Mouse (Mus musculus) adipocyte (in vitro differentiated cells): ENCODE data around the gene Xkr8.
A peak's percentile ranks its signal among the peaks of the same experiment; 100 is the strongest.
"Not testable (repeated sequence)": the region's sequence is repeated elsewhere in the genome, so short reads cannot be mapped to it uniquely, and the experiment has no call there.

Experiments used
- DNase-seq: peaks from one replicate; pipeline ENCODE4 v3.0.0-alpha.2; 2016; ENCODE audit warnings: low spot score

Gene Xkr8

GRCm38 (mm10) chr4:132732148-132732684, at the start of gene Xkr8:
Xkr8 (minus strand) TSS chr4:132732546.
- DNase-seq: peak; percentile 86

DNA sequence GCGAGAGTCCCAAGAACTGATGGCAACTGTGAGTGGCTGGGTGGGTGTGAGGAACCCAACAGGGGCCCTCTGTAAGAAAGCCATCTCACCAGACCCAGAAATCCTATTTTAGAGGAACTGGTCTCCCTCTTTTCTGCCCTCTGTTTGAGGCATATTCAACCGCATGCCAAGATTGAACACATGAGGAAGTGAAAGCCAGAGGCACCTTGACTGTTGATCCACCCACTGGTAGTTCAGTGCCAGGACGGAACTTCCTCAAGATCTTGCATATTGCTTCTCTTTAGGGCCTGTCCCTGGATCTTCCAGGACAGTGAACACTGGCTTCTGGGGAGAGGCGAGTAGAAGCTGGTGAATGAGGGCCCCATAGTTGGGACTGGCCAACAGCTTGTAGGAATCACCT, 47.9 kb upstream of the Xkr8 start:
- DNase-seq: no peak

GRCm38 (mm10) chr4:132778562-132779201, 46.3 kb upstream of the Xkr8 start:
- DNase-seq: no peak

GRCm38 (mm10) chr4:132776764-132777163, 44.4 kb upstream of the Xkr8 start:
- DNase-seq: peak; percentile 64

- DNase-seq: no peak
Measured at GRCm38 (mm10) chr4:132774905-132775304, 42.6 kb upstream of the Xkr8 start.

DNA sequence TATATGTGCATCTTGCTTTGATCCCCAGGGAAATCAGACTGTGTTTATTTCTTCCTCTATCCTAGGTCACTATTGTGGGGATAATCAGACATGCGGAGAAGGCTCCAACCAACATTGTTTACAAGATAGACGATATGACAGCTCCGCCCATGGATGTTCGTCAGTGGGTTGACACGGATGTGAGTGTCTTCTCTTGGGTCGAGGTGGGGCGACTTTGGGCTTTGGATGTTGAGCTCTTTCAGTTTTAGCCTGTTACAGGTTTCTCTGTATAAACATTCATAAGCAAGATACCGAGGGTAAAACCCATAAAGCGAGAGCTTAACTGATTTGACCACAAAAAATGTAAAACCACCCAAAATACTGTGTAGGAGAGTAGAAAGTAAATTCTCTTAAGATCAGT, 39.4 kb upstream of the Xkr8 start:
- DNase-seq: no peak

DNA sequence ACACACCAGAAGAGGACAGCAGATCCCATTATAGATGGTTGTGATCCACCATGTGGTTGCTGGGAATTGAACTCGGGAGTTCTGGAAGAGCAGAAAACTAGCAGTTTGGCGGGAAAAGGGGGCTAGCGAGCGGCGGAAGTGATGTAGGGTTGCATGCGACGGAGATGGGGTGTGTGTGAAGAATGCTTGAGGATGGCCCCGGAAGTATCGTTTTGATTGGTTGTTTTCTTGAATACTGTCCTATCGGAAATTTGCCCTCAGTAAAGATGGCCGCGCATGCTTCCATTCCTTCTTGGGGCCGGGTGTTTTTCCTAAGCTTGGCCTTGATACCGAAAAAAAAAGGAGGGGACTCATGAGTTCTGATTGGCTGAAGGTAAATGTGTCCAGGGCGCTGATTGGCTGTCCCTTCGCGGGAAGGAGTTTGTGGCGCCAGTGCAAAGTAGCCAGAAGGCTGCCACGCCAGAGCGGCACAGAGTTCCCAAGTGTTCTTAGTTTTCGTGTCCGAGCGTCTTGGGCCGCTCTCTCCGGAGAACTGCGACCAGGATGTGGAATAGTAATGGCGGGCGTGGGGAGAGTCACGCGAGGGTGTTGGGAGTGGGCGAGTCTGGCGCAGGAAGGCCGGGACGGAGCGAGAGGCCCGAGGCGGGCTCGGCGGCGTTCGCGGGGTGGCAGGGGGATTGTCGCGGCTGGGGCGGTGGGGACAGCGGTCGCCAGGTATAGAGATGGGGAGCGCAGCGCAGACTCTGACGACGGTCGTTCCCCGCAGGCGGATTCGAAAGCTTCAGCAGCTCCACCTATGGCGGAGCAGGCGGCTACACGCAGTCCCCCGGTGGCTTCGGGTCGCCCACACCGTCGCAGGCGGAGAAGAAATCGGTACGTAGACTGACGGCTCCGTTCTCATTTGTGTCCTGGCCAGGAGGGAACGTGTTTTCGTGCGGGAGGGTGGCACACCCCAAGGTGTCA, 35.8 kb upstream of the Xkr8 start, which contains the start of gene Rpa2:
Rpa2 (plus strand) TSS at position 419 of the 963 bp plus-strand sequence.
- DNase-seq: peak; percentile 100

GRCm38 (mm10) chr4:132763125-132763524, 30.8 kb upstream of the Xkr8 start:
- DNase-seq: not testable (repeated sequence)

- no peak for DNase-seq
Measured at GRCm38 (mm10) chr4:132762602-132763001, 30.3 kb upstream of the Xkr8 start.

DNA sequence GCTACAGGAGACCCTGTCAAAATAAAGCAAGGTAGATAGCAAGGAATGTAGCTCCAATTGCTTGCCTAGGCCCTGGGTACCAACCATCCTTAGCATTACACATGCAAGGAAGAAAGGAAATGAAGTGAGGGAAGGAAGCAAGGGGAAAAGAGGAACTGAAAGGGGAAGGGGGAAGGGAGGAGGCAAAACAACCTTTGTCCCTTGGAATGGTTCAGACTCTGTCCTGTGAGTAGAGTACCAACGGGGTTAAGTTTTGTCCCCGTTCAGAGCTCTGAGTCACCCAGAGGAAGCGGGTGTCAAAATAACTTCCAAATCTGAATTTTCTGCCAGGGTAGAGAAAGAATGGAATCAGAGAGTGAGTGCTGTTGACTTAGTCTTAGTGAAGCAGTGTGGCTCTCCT, 27.9 kb upstream of the Xkr8 start:
- no peak for DNase-seq

DNA sequence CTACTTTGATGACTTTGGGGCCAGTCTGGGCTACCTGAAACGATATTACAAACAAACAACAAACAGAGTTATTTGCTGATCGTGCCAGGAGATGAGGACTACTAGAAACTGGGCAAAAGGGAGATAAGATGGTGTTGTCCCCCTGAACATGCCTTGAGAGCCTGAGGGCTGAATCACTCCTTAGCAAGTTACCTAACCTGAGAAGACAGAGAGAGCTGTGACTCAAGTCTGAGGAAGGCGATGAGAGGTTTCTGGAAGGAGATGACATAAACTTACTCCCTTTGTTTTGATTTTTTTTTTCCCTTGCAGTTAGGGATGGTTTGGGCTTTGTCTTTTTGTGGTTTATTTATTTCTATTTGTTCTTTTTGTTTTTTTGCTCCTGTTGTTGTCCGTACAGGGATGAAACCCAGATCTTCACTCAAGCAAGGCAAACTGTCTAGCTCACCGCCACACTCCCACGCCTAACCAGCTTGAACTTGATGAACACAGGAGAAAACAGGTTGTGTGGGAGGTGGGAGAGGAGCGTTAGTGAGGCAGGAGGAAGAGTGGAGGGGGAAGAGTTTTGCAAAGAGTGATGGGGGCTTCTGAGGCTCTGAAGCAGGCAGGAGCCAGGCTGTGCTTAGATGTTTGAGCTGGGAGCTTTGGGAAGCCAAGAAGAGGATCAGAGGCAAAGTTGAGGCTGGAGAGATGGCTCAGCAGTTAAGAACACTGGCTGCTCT, 25.4 kb upstream of the Xkr8 start:
- DNase-seq: no peak

- no peak for DNase-seq
Measured at GRCm38 (mm10) chr4:132756974-132757373, 24.6 kb upstream of the Xkr8 start, which contains the start of gene Smpdl3b. Smpdl3b (minus strand) TSS chr4:132757252.

DNA sequence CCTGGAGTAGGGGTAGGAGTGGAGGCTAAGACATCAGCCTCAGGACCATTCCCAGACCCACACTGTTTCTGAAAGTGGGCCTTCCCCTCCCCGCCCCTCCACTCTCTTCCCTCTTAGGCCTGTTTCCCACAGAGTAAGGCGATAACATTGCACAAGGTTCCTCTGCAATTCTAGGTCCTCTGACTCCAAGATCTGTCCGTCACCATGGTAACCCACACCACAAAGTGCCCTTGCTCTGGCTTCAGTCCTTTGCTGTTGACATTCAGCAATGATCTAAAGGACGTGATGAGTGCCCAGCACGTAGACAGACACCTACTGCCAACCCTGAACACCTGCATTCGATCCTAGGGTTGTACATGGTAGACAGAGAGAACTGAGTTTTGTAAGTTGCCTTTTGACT, 20.6 kb upstream of the Xkr8 start:
- DNase-seq: no peak

DNA sequence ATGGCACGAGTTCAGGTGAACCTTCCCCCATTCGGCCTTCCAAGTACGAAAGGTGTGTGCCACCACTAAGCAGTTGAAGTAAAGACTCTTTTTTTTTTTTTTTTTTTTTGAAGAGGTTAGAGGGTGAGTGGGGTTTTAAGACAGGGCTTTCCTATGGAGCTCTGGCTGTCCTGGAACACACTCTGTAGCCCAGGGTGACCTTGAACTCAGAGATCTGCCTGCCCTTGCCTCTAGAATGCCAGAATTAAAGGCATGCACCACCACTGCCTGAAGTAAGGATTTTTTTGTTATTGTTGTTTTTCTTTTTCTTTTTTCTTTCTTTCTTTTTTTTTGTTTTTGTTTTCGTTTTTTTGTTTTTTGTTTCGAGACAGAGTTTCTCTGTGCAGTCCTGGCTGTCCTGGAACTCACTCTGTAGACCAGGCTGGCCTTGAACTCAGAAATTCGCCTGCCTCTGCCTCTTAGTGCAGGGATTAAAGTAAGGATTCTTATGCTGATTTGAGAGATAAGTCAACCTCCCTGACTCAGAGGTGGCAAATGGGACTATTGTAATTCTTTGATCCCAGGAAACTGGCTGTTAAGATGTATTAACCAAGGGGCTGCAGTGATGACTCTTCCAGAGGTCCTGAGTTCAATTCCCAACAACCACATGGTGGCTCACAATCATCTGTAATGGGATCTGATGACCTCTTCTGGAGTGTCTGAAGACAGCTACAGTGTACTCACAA, 17.1 kb upstream of the Xkr8 start:
- no peak for DNase-seq

GRCm38 (mm10) chr4:132748778-132749177, 16.4 kb upstream of the Xkr8 start:
- no peak for DNase-seq

DNA sequence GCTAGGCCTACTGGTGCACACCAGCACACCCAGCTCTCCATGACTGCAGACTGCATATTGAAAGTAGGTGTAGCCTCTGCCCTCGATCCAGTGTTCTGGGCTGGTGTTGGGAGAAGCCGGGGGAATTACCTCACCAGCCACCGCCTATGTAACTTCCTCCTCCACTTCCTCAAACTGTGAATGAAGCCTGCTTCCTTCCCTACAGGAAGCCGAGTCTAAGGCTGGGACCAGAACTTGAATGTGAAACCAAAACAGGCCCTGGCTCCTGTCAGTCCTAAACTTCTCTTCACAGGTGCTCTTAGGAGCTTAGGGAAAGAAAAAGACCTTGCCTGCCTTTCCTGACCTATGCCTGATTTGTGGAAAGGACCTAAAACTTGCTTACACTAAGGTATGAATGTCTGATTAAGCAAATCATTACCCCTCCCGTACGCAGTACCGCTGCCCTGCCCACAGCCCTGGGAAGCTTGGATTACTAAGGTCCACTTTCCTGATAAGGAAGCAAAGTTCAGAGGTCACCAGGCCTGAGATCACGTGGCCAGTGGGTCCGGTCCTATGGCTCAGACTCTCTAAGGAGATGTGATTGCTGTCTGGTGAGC, 15.4 kb upstream of the Xkr8 start:
- DNase-seq: peak; percentile 57

- DNase-seq: no peak
Measured at GRCm38 (mm10) chr4:132746911-132747517, 14.7 kb upstream of the Xkr8 start.

DNA sequence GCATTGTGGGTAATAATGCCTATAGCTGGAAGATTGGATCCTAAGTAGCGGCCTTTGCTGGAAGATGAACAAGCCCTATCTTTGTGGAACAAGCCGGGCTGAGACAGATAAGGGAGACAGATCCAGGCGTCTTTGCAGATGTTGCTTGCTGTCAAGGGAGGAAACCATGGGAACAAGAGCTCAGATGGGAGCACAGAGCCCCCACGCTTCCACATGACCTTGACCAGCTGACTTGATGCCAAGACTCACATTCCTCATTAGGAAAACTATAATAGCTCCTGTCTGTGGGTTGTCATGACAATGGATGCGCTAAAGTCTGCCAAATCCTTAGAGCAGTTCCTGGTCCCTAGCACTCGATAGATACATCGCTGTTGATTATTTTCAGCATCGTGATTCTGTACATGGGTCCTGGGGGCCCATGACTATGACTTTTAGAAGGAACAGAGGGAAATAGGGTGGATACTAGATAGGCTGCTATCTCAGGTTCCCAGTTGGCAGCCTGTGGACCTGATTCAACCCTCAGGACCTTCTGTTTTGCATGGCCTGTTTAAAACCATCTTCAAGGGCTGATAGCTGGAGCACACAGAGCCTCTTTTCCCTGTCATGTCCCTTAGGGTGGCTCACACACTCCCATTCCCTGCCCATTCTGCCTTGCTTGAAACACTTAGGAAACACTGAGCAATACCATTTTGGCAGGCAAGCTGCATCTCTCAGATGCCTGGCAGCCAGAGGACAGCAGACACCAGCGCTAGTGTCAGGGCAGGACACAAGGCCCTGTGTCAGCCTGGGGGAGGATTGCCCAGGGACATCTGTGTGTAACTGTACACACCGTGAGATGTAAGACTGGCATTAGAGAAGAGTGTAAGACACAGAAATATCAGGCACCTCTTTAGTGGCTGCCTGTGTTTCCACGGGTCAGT, 11.9 kb upstream of the Xkr8 start:
- DNase-seq: peak; percentile 72

DNA sequence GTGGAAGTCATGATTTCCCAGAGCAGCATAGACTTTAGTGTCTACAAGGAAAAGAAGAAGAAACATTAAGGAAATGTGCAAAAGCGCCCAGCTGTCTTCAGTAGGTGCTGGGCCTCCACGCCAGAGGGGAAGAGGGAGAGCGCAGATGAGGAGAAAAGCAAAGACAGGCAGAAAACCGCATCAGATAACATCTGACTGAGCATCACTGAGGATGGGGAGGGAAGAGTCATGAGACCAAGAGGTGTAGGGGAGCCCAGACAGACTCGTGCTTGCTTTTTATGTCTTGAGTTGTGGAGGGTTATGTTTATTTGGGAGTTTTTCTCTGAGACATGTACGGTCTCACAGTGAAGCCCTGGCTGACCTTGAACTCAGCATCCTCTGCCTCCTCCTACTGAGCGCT, 9.1 kb upstream of the Xkr8 start:
- no peak for DNase-seq

DNA sequence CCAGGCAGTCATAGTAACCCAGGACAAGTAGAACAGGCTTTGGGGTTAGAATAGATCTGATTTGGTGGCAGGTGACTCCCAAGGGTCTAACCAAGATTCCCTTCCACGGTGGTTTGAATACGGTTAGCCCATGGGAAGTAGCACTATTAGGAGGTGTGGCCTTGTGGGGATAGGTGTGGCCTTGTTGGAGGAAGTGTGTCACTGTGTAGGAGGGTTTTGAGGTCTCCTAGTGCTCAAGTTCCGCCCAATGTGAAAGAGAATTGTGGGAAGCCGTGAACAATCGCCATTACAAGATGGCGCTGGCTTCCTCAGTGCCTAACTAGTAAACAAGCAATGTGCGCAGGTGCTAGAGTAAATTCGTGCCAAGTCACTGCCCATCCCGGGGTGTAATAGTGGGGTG, 4.8 kb upstream of the Xkr8 start:
- DNase-seq: not testable (repeated sequence)
